ENCODE assay signal across 18 mouse cellular contexts in the genomic region with DNA sequence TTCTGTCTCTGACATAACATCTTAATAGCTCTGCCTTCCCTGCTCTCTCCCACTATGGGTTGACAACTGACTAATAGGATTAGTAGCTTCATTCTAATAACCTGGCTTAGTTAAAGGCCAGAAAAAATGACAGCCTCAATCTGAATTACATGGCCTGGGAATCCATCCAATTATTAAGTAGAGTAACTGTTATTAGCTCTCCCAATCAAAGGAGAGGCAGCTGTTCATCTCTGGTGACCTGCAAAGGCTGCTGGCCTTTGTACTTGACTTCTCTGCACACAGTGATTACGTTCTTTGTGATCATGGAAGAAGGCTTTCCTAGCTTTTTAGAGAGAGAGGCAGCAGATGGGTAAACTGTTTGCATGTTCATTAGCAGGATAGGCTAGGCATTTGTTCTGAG.
DNase-seq lines count a peak whose midpoint lies in the region; ATAC-seq lines count a peak whose summit lies in the region.
"Had no signal": no experiment of that assay in that cellular context is flagged by ENCODE, and none has a peak within 500 bp of the region (broad histone marks: within the 10 kb centered on the region; RNA-seq: fewer than 3 reads in every experiment).

No protein-coding gene starts in this region.

- H3K36me3 ChIP-seq in forebrain, embryonic 13.5 days (ENCODE audit: poor library complexity, severe bottlenecking): no peaks in the 10 kb centered on the region
- no peaks in the 10 kb centered on the region for H3K36me3 ChIP-seq in forebrain, embryonic 11.5 days (ENCODE audit: control insufficient read depth, insufficient read depth, low read length)
- H3K36me3 ChIP-seq in midbrain, embryonic 13.5 days: no peaks in the 10 kb centered on the region
- H3K36me3 ChIP-seq: limb, embryonic 10.5 days; liver, embryonic 13.5 days; lung, embryonic 15.5 days had no signal

- H3K27ac ChIP-seq in forebrain, embryonic 13.5 days: no peak overlapping the region
- no peak overlapping the region for H3K27ac ChIP-seq in forebrain, embryonic 11.5 days (ENCODE audit: low read depth, low read length)
- H3K27ac ChIP-seq in midbrain, embryonic 13.5 days: no peak overlapping the region
- H3K27ac ChIP-seq: heart, adult 2 months; limb, embryonic 10.5 days; liver, embryonic 13.5 days; lung, embryonic 15.5 days had no signal

- H3K4me1 ChIP-seq in forebrain, embryonic 13.5 days: peaks cover 10% of the 10 kb centered on the region
- no peaks in the 10 kb centered on the region for H3K4me1 ChIP-seq in forebrain, embryonic 11.5 days (replicated peaks; ENCODE audit: control insufficient read depth, insufficient read depth, low read length)
- H3K4me1 ChIP-seq in midbrain, embryonic 13.5 days (replicated peaks): peaks cover 10% of the 10 kb centered on the region
- H3K4me1 ChIP-seq: limb, embryonic 10.5 days; liver, embryonic 13.5 days; lung, embryonic 15.5 days had no signal

- no peak overlapping the region for H3K4me2 ChIP-seq in forebrain, embryonic 13.5 days
- H3K4me2 ChIP-seq in forebrain, embryonic 11.5 days (ENCODE audit: low read depth, low read length, severe bottlenecking): no peak overlapping the region
- no peak overlapping the region for H3K4me2 ChIP-seq in midbrain, embryonic 13.5 days (replicated peaks)
- H3K4me2 ChIP-seq: liver, embryonic 13.5 days; lung, embryonic 15.5 days had no signal

- ATAC-seq in forebrain, embryonic 13.5 days: peak; percentile 43; the same call in 1 of the 2 replicates
- no peak for ATAC-seq in forebrain, embryonic 11.5 days (replicated peaks; ENCODE audit: low FRiP score)
- peak; percentile 80 for ATAC-seq in midbrain, embryonic 13.5 days

- H3K9ac ChIP-seq in forebrain, embryonic 13.5 days: no peak overlapping the region
- H3K9ac ChIP-seq in forebrain, embryonic 11.5 days (ENCODE audit: low read length): no peak overlapping the region
- H3K9ac ChIP-seq in midbrain, embryonic 13.5 days (replicated peaks): no peak overlapping the region
- H3K9ac ChIP-seq: liver, embryonic 13.5 days; lung, embryonic 15.5 days had no signal

- H3K9me3 ChIP-seq in forebrain, embryonic 13.5 days (replicated peaks): no peaks in the 10 kb centered on the region
- no peaks in the 10 kb centered on the region for H3K9me3 ChIP-seq in forebrain, embryonic 11.5 days (ENCODE audit: control insufficient read depth, low read length)
- no peaks in the 10 kb centered on the region for H3K9me3 ChIP-seq in midbrain, embryonic 13.5 days
- H3K9me3 ChIP-seq: limb, embryonic 10.5 days; liver, embryonic 13.5 days; lung, embryonic 15.5 days had no signal

- no peak overlapping the region for H3K4me3 ChIP-seq in forebrain, embryonic 13.5 days
- H3K4me3 ChIP-seq in forebrain, embryonic 11.5 days (ENCODE audit: low read depth, low read length): no peak overlapping the region
- no peak overlapping the region for H3K4me3 ChIP-seq in midbrain, embryonic 13.5 days (replicated peaks)
- H3K4me3 ChIP-seq: heart, adult 2 months; limb, embryonic 10.5 days; liver, embryonic 13.5 days; lung, embryonic 15.5 days had no signal

- no peak for DNase-seq in forebrain, embryonic 11.5 days (ENCODE audit: low spot score)
- DNase-seq in layer of hippocampus, adult 9-11 months: peak; percentile 9
- no peak for DNase-seq in layer of hippocampus, postnatal 25 days (ENCODE audit: extremely low spot score in 1 of 2, low spot score in 1 of 2)
- peak; percentile 12 for DNase-seq in telencephalon, adult 2 months (ENCODE audit: low read depth, low spot score)
- DNase-seq in yolk sac, embryonic 10.5 days (ENCODE audit: low spot score): no peak
- no peak for DNase-seq in cerebellum, postnatal 4 days (ENCODE audit: low spot score in 2 of 2)
- DNase-seq: adrenal gland, adult 8-10 months; cerebellum, adult 8-10 months; gastrocnemius, postnatal 14 days; heart, adult 2 months; kidney, adult 2 months; kidney, postnatal 25 days; liver, embryonic 13.5 days; thymus, postnatal 4 days had no signal

- H3K27me3 ChIP-seq in forebrain, embryonic 13.5 days: no peaks in the 10 kb centered on the region
- H3K27me3 ChIP-seq in forebrain, embryonic 11.5 days (ENCODE audit: control insufficient read depth, insufficient read depth, low read length): no peaks in the 10 kb centered on the region
- peaks cover 4% of the 10 kb centered on the region; the same call in 1 of the 2 replicates for H3K27me3 ChIP-seq in midbrain, embryonic 13.5 days
- H3K27me3 ChIP-seq: liver, embryonic 13.5 days; lung, embryonic 15.5 days had no signal

- 10% methylated on average over 1 of the region's 1 CpGs for WGBS in forebrain, embryonic 13.5 days
- WGBS in forebrain, embryonic 11.5 days: 30% methylated on average over 1 of the region's 1 CpGs
- WGBS in midbrain, embryonic 13.5 days: 7% methylated on average over 1 of the region's 1 CpGs

Comparison
In these comparisons a context has a peak if more than half of its experiments do, and no peak if none do; other contexts are left out.
1. DNase-seq: peak in layer of hippocampus, adult 9-11 months (single experiment) and telencephalon, adult 2 months (single experiment); none in forebrain, embryonic 11.5 days (single experiment), layer of hippocampus, postnatal 25 days (0 of 2), yolk sac, embryonic 10.5 days (single experiment) and cerebellum, postnatal 4 days (0 of 2).